In the genomic region with DNA sequence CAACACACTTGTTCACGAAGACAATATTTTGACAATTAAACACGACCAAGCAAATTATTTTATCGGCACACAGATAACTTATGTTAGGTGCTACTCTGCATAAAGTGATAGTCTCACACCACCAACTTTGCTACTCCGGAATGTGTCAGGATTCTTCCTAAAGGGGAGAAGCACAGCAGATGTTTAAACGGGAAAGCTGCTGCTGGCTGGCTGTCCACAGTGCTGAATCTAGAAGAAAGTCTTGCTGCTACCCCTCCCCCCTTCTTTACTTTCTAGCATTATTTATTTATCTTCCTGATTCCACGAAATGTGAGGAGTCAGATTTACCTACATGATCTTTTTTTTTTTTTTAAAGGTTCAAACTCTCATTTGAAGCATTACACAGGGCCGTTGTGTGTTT, we compare ENCODE assay signal across 20 mouse cellular contexts. TPM values are rescaled to one million over a fixed set of nuclear protein-coding genes. Genes with fewer than 3 reads are reported as not detected.
DNase-seq lines count a peak whose midpoint lies in the region; ATAC-seq and TF ChIP-seq lines count a peak whose summit lies in the region.
"Had no signal": no experiment of that assay in that cellular context is flagged by ENCODE, and none has a peak within 500 bp of the region (broad histone marks: within the 10 kb centered on the region; RNA-seq: fewer than 3 reads in every experiment).

No protein-coding gene starts in this region.

- no peak for TF ChIP-seq CTCF in stomach, postnatal 0 days (IDR thresholded peaks at IDR 0.05; ENCODE audit: low read depth)

- no peaks in the 10 kb centered on the region for H3K27me3 ChIP-seq in kidney, embryonic 16.5 days (ENCODE audit: insufficient read depth, low read length)
- H3K27me3 ChIP-seq in stomach, embryonic 16.5 days (ENCODE audit: control insufficient read depth, insufficient read depth, low read length): no peaks in the 10 kb centered on the region
- H3K27me3 ChIP-seq in stomach, postnatal 0 days (ENCODE audit: control insufficient read depth, insufficient read depth, low read length): no peaks in the 10 kb centered on the region
- H3K27me3 ChIP-seq: forebrain, embryonic 13.5 days; liver, embryonic 12.5 days; neural tube, embryonic 15.5 days had no signal

- H3K27ac ChIP-seq in kidney, embryonic 16.5 days (ENCODE audit: low read length): no peak overlapping the region
- H3K27ac ChIP-seq in stomach, embryonic 16.5 days (ENCODE audit: low read length): no peak overlapping the region
- H3K27ac ChIP-seq in stomach, postnatal 0 days (replicated peaks): no peak overlapping the region
- H3K27ac ChIP-seq: forebrain, embryonic 13.5 days; heart, embryonic 10.5 days; liver, embryonic 12.5 days; midbrain, embryonic 10.5 days; neural tube, embryonic 15.5 days had no signal

- 0 out of 2 replicates have a peak overlapping the region, but pooled peaks have one; percentile 11 for H3K4me3 ChIP-seq in kidney, embryonic 16.5 days (ENCODE audit: low read length)
- 0 out of 2 replicates have a peak overlapping the region, but pooled peaks have one; percentile 3 for H3K4me3 ChIP-seq in stomach, embryonic 16.5 days (replicated peaks; ENCODE audit: low read length)
- H3K4me3 ChIP-seq in stomach, postnatal 0 days (ENCODE audit: low read depth, low read length): no peak overlapping the region
- H3K4me3 ChIP-seq: forebrain, embryonic 13.5 days; heart, embryonic 10.5 days; liver, embryonic 12.5 days; midbrain, embryonic 10.5 days; neural tube, embryonic 15.5 days had no signal

- no peaks in the 10 kb centered on the region for H3K9me3 ChIP-seq in kidney, embryonic 16.5 days (ENCODE audit: low read length)
- H3K9me3 ChIP-seq in stomach, embryonic 16.5 days (replicated peaks; ENCODE audit: control insufficient read depth, low read length): no peaks in the 10 kb centered on the region
- H3K9me3 ChIP-seq in stomach, postnatal 0 days (ENCODE audit: control insufficient read depth, low read length): no peaks in the 10 kb centered on the region
- H3K9me3 ChIP-seq: forebrain, embryonic 13.5 days; G1E; heart, embryonic 10.5 days; liver, embryonic 12.5 days; midbrain, embryonic 10.5 days; neural tube, embryonic 15.5 days had no signal

- H3K4me2 ChIP-seq in kidney, embryonic 16.5 days (replicated peaks; ENCODE audit: low read depth, low read length): peak overlapping the region; percentile 19; the same call in 1 of the 2 replicates
- 0 out of 2 replicates have a peak overlapping the region, but pooled peaks have one; percentile 24 for H3K4me2 ChIP-seq in stomach, embryonic 16.5 days (ENCODE audit: low read depth, low read length)
- H3K4me2 ChIP-seq in stomach, postnatal 0 days (replicated peaks; ENCODE audit: low read depth): no peak overlapping the region
- H3K4me2 ChIP-seq: forebrain, embryonic 13.5 days; liver, embryonic 12.5 days; neural tube, embryonic 15.5 days had no signal

- H3K9ac ChIP-seq in kidney, embryonic 16.5 days (replicated peaks; ENCODE audit: low read length): no peak overlapping the region
- H3K9ac ChIP-seq in stomach, embryonic 16.5 days (ENCODE audit: low read length): no peak overlapping the region
- H3K9ac ChIP-seq in stomach, postnatal 0 days (ENCODE audit: low read length): no peak overlapping the region
- H3K9ac ChIP-seq: forebrain, embryonic 13.5 days; liver, embryonic 12.5 days; neural tube, embryonic 15.5 days had no signal

- no peak for TF ChIP-seq EP300 in stomach, postnatal 0 days (optimal IDR thresholded peaks at IDR 0.05)

- 33% methylated on average over 7 of the region's 7 CpGs for WGBS in kidney, embryonic 16.5 days
- 24% methylated on average over 7 of the region's 7 CpGs for WGBS in stomach, embryonic 16.5 days
- WGBS in stomach, postnatal 0 days: 28% methylated on average over 7 of the region's 7 CpGs

- peak; percentile 51; the same call in 1 of the 2 replicates for ATAC-seq in kidney, embryonic 16.5 days (ENCODE audit: low FRiP score, low TSS enrichment)
- ATAC-seq in stomach, embryonic 16.5 days (ENCODE audit: insufficient read depth, low FRiP score): no peak
- no peak for ATAC-seq in stomach, postnatal 0 days (ENCODE audit: low FRiP score, low TSS enrichment)
- ATAC-seq in megakaryocyte-erythroid progenitor cell, adult 5-6 weeks (replicated peaks; ENCODE audit: low FRiP score, low TSS enrichment, poor library complexity, severe bottlenecking): no peak
- ATAC-seq: CD4-positive, CD25-positive, alpha-beta regulatory T cell, adult 4 months; forebrain, embryonic 13.5 days; liver, embryonic 12.5 days had no signal

- no peaks in the 10 kb centered on the region for H3K4me1 ChIP-seq in kidney, embryonic 16.5 days (ENCODE audit: insufficient read depth, low read length)
- H3K4me1 ChIP-seq in stomach, embryonic 16.5 days (ENCODE audit: control insufficient read depth, insufficient read depth, low read length): no peaks in the 10 kb centered on the region
- no peaks in the 10 kb centered on the region for H3K4me1 ChIP-seq in stomach, postnatal 0 days (replicated peaks; ENCODE audit: control insufficient read depth, insufficient read depth)
- H3K4me1 ChIP-seq: forebrain, embryonic 13.5 days; heart, embryonic 10.5 days; liver, embryonic 12.5 days; midbrain, embryonic 10.5 days; neural tube, embryonic 15.5 days had no signal

- H3K36me3 ChIP-seq in kidney, embryonic 16.5 days (ENCODE audit: insufficient read depth, low read length): no peaks in the 10 kb centered on the region
- H3K36me3 ChIP-seq in stomach, embryonic 16.5 days (ENCODE audit: control insufficient read depth, insufficient read depth, low read length): no peaks in the 10 kb centered on the region
- H3K36me3 ChIP-seq in stomach, postnatal 0 days (ENCODE audit: control insufficient read depth, insufficient read depth, low read length): no peaks in the 10 kb centered on the region
- H3K36me3 ChIP-seq: G1E; heart, embryonic 10.5 days; liver, embryonic 12.5 days; midbrain, embryonic 10.5 days; neural tube, embryonic 15.5 days had no signal

- peak; percentile 35 for DNase-seq in embryo, embryonic 10 days (ENCODE audit: low spot score)
- DNase-seq in embryo, embryonic 9.5 days (ENCODE audit: extremely low spot score): no peak
- DNase-seq in kidney, adult 18-20 months: no peak
- no peak for DNase-seq in stomach, postnatal 0 days (ENCODE audit: low spot score)
- DNase-seq in ovary, postnatal 14 days (ENCODE audit: low spot score): no peak
- DNase-seq: adrenal gland, adult 8-10 months; cerebellum, postnatal 25 days; layer of hippocampus, postnatal 36 days; lung, postnatal 14 days; thymus, postnatal 4 days had no signal

RNA-seq across cellular contexts. Expression of a gene that starts 23.6 kb away (rescaled TPM):
- 2.6 and 3.1 TPM in 2 replicates for polyA plus RNA-seq in kidney, embryonic 16.5 days (2015; fragmentation: Nextera tagmentation; extraction: Ambion mirVana)
- 3.4 and 3.7 TPM in 2 replicates for polyA plus RNA-seq in stomach, embryonic 16.5 days (2015; fragmentation: Nextera tagmentation; extraction: Ambion mirVana)
- polyA plus RNA-seq in stomach, postnatal 0 days (2015; fragmentation: Nextera tagmentation; extraction: Ambion mirVana): 7.3 and 7.8 TPM in 2 replicates
- total RNA-seq in megakaryocyte-erythroid progenitor cell, adult 5-6 weeks (2014; fragmentation: Nextera tagmentation): not detected in 2 replicates
- total RNA-seq in megakaryocyte-erythroid progenitor cell, adult 5-6 weeks (2017): not detected in 2 replicates
